Mouse (Mus musculus): ENCODE data around the gene Vgll4.

- TF ChIP-seq CTCF (IDR thresholded peaks at IDR 0.05) (no peak), POLR2A (IDR thresholded peaks at IDR 0.05; ENCODE audit: insufficient read depth, low read depth, low read length) (no peak)
Observed at GRCm38 (mm10) chr6:114861591-114861990, 108.2 kb downstream of the Vgll4 start.

All from heart, adult 2 months (tissue).